Mouse (Mus musculus) liver, embryonic 14.5 days (tissue): Measurements from ENCODE around the gene Cdh13. TPM values are rescaled to one million over a fixed set of nuclear protein-coding genes. Genes with fewer than 3 reads are reported as not detected.

Experiments used
- ATAC-seq: fragments of 200-750 bp; cut with Nextera tagmentation; 2 replicates; pipeline ENCODE4 v1.8.0; 2017; ENCODE audit warnings: moderate number of reproducible peaks, mild to moderate bottlenecking, moderate library complexity; ENCODE audit not compliant: insufficient read depth
- DNase-seq, 3 experiments: peaks; one replicate each; pipeline ENCODE4 v3.0.0-alpha.2; 2012 to 2013; ENCODE audit warnings: low read depth in 3 of 3, low spot score in 3 of 3
- H3K27ac ChIP-seq: fragments of 300-500 bp; sonication (generic); 2 replicates; pipeline ENCODE4 v1.5.1; 2014; ENCODE audit warnings: moderate library complexity, mild to moderate bottlenecking, control low read depth, inconsistent platforms
- H3K27me3 ChIP-seq: fragments of 300-500 bp; sonication (generic); 2 replicates; pipeline ENCODE4 v1.6.1; 2014; ENCODE audit warnings: mild to moderate bottlenecking, low read length, moderate library complexity; ENCODE audit not compliant: control insufficient read depth, insufficient read depth
- H3K36me3 ChIP-seq: fragments of 300-500 bp; sonication (generic); replicated peaks from 2 replicates; pipeline ENCODE4 v1.6.1; 2014; ENCODE audit warnings: low read depth; ENCODE audit not compliant: control insufficient read depth, insufficient read depth
- H3K4me1 ChIP-seq, 2 experiments: fragments of 200-500 bp in 1 of 2; fragments of 300-500 bp in 1 of 2; sonication (generic) in 1 of 2; replicated peaks; 2 replicates each; pipeline ENCODE4 v1.6.1; 2012 to 2014; ENCODE audit warnings: antibody characterized with exemption in 1 of 2, inconsistent platforms in 1 of 2, low read length in 1 of 2; ENCODE audit not compliant: control insufficient read depth in 2 of 2, insufficient read depth in 2 of 2
- H3K4me2 ChIP-seq: fragments of 300-500 bp; sonication (generic); 2 replicates; pipeline ENCODE4 v1.6.1; 2014; ENCODE audit warnings: low read depth, mild to moderate bottlenecking, control low read depth, moderate library complexity
- H3K4me3 ChIP-seq, 2 experiments: fragments of 200-500 bp in 1 of 2; fragments of 300-500 bp in 1 of 2; sonication (generic) in 1 of 2; 2 replicates each; pipeline ENCODE4 v1.5.1; 2012 to 2014; ENCODE audit warnings: low read depth in 2 of 2, low read length in 2 of 2, mild to moderate bottlenecking in 2 of 2, control low read depth in 1 of 2, inconsistent platforms in 1 of 2, moderate library complexity in 1 of 2; ENCODE audit not compliant: insufficient read depth in 1 of 2
- H3K9ac ChIP-seq: fragments of 300-500 bp; sonication (generic); replicated peaks from 2 replicates; pipeline ENCODE4 v1.6.1; 2014; ENCODE audit warnings: mild to moderate bottlenecking, control low read depth, moderate library complexity
- H3K9me3 ChIP-seq: fragments of 300-500 bp; sonication (generic); 2 replicates; pipeline ENCODE4 v1.6.1; 2016; ENCODE audit warnings: low read length, mixed read lengths; ENCODE audit not compliant: control insufficient read depth
- CTCF ChIP-seq: IDR thresholded peaks from 2 replicates; pipeline ENCODE4 v1.5.1; 2016; ENCODE audit warnings: antibody characterized with exemption, low read depth, control low read depth
- EP300 ChIP-seq: IDR thresholded peaks from 2 replicates; pipeline ENCODE4 v1.6.1; 2016; ENCODE audit warnings: antibody characterized with exemption, low read depth
- WGBS: fragments of 180-500 bp; shearing (Covaris S2); extraction: QIAGEN DNeasy Blood & Tissue Kit; methylation state at CpG from one replicate; pipeline ENCODE4 v1.1.7; 2014; ENCODE audit not compliant: insufficient replicate concordance; 5-methylcytosine and 5-hydroxymethylcytosine counted together
- polyA plus RNA-seq, 2 experiments: library from polyadenylated mRNA; depleted of rRNA in 1 of 2; stranded (reverse) in 1 of 2; unstranded in 1 of 2; fragments of >200 nt; fragmentation: Nextera tagmentation in 1 of 2; extraction: Ambion mirVana in 1 of 2; gene quantifications; 2 replicates each; pipeline versions ENCODE4 v1.2.1 to v1.2.3; 2012 to 2014

Gene Cdh13
- polyA plus RNA-seq, 2 experiments, result 0.15 to 0.43 TPM

GRCm38 (mm10) chr8:118552842-118553241 is 269.3 kb downstream of the Cdh13 start:
- DNase-seq, result no peak
- Histone ChIP-seq H3K4me3 (no peak overlapping the region), H3K4me2 (no peak overlapping the region), H3K9me3 (no peaks in the 10 kb centered on the region), H3K27ac (no peak overlapping the region), H3K4me1 (no peaks in the 10 kb centered on the region), H3K9ac (no peak overlapping the region), H3K36me3 (no peaks in the 10 kb centered on the region), H3K27me3 (no peaks in the 10 kb centered on the region)
- ATAC-seq, result no peak
- no peak for TF ChIP-seq EP300
- TF ChIP-seq CTCF, result no peak
- 64% methylated on average over 4 of the region's 4 CpGs for WGBS

GRCm38 (mm10) chr8:118564024-118564423 is 280.5 kb downstream of the Cdh13 start:
- Histone ChIP-seq H3K27me3 (no peaks in the 10 kb centered on the region), H3K27ac (no peak overlapping the region), H3K4me2 (no peak overlapping the region), H3K36me3 (no peaks in the 10 kb centered on the region), H3K4me1 (no peaks in the 10 kb centered on the region), H3K9ac (no peak overlapping the region), H3K4me3 (no peak overlapping the region), H3K9me3 (no peaks in the 10 kb centered on the region)
- ATAC-seq (no peak), DNase-seq (no peak)
- WGBS, result 59% methylated on average over 6 of the region's 6 CpGs
- TF ChIP-seq EP300, result no peak
- no peak for TF ChIP-seq CTCF

- Histone ChIP-seq H3K4me1 (no peaks in the 10 kb centered on the region), H3K27me3 (no peaks in the 10 kb centered on the region), H3K4me2 (no peak overlapping the region), H3K4me3 (no peak overlapping the region), H3K9me3 (no peaks in the 10 kb centered on the region), H3K27ac (no peak overlapping the region), H3K36me3 (no peaks in the 10 kb centered on the region), H3K9ac (no peak overlapping the region)
- no peak for ATAC-seq
- no peak for TF ChIP-seq CTCF
- TF ChIP-seq EP300, result no peak
- DNase-seq, result no peak
- 61% methylated on average over 5 of the region's 5 CpGs for WGBS
These were observed 281.7 kb downstream of the Cdh13 start for GRCm38 (mm10) chr8:118565186-118565585.

- Histone ChIP-seq H3K36me3 (no peaks in the 10 kb centered on the region), H3K4me3 (no peak overlapping the region), H3K4me1 (no peaks in the 10 kb centered on the region), H3K9me3 (no peaks in the 10 kb centered on the region), H3K27me3 (no peaks in the 10 kb centered on the region), H3K9ac (no peak overlapping the region), H3K4me2 (no peak overlapping the region), H3K27ac (no peak overlapping the region)
- no peak for TF ChIP-seq CTCF
- TF ChIP-seq EP300, result no peak
- 50% methylated on average over 6 of the region's 6 CpGs for WGBS
- DNase-seq, result no peak
- no peak for ATAC-seq
These were observed 282.6 kb downstream of the Cdh13 start for GRCm38 (mm10) chr8:118565887-118566747.

GRCm38 (mm10) chr8:118569366-118569765 is 285.8 kb downstream of the Cdh13 start:
- DNase-seq (no peak), ATAC-seq (no peak)
- Histone ChIP-seq H3K4me2 (no peak overlapping the region), H3K9me3 (no peaks in the 10 kb centered on the region), H3K9ac (no peak overlapping the region), H3K36me3 (no peaks in the 10 kb centered on the region), H3K4me1 (no peaks in the 10 kb centered on the region), H3K27ac (no peak overlapping the region), H3K4me3 (no peak overlapping the region), H3K27me3 (no peaks in the 10 kb centered on the region)
- TF ChIP-seq CTCF (no peak), EP300 (no peak)
- 64% methylated on average over 8 of the region's 8 CpGs for WGBS
